Mouse (Mus musculus) hindbrain, embryonic 15.5 days (tissue): Measurements from ENCODE around the gene Jagn1. TPM values are rescaled to one million over a fixed set of nuclear protein-coding genes. Genes with fewer than 3 reads are reported as not detected.

Experiments used
- ATAC-seq: fragments of 200-750 bp; cut with Nextera tagmentation; 2 replicates; pipeline ENCODE4 v1.8.0; 2017; ENCODE audit warnings: low read depth, moderate number of reproducible peaks, moderate TSS enrichment; ENCODE audit not compliant: low FRiP score
- H3K27ac ChIP-seq: fragments of 300-500 bp; sonication (generic); replicated peaks from 2 replicates; pipeline ENCODE4 v1.5.1; 2015; ENCODE audit warnings: mild to moderate bottlenecking, inconsistent platforms
- H3K27me3 ChIP-seq: fragments of 300-500 bp; sonication (generic); 2 replicates; pipeline ENCODE4 v1.6.1; 2015; ENCODE audit warnings: control low read depth, inconsistent platforms
- H3K36me3 ChIP-seq: fragments of 300-500 bp; sonication (generic); 2 replicates; pipeline ENCODE4 v1.6.1; 2015; ENCODE audit warnings: control low read depth, inconsistent platforms
- H3K4me1 ChIP-seq: fragments of 300-500 bp; sonication (generic); replicated peaks from 2 replicates; pipeline ENCODE4 v1.6.1; 2015; ENCODE audit warnings: control low read depth, inconsistent platforms
- H3K4me2 ChIP-seq: fragments of 300-500 bp; sonication (generic); 2 replicates; pipeline ENCODE4 v1.6.1; 2015; ENCODE audit warnings: moderate library complexity, mild to moderate bottlenecking, inconsistent platforms
- H3K4me3 ChIP-seq: fragments of 300-500 bp; sonication (generic); 2 replicates; pipeline ENCODE4 v1.5.1; 2015; ENCODE audit warnings: mild to moderate bottlenecking, inconsistent platforms
- H3K9ac ChIP-seq: fragments of 300-500 bp; sonication (generic); 2 replicates; pipeline ENCODE4 v1.6.1; 2015; ENCODE audit warnings: inconsistent platforms
- H3K9me3 ChIP-seq: fragments of 300-500 bp; sonication (generic); 2 replicates; pipeline ENCODE4 v1.6.1; 2016; ENCODE audit warnings: control low read depth, inconsistent platforms
- WGBS: fragments of 180-500 bp; shearing (Covaris S2); methylation state at CpG from one replicate; pipeline ENCODE4 v1.1.7; 2015; 5-methylcytosine and 5-hydroxymethylcytosine counted together
- polyA plus RNA-seq: library from polyadenylated mRNA; unstranded; fragments of >200 nt; fragmentation: Nextera tagmentation; extraction: Ambion mirVana; gene quantifications from 2 replicates; pipeline ENCODE4 v1.2.1, GENCODE M21; 2015

The Jagn1 gene
- polyA plus RNA-seq, 1 experiment from 2014 or later, result 98.2 TPM

DNA sequence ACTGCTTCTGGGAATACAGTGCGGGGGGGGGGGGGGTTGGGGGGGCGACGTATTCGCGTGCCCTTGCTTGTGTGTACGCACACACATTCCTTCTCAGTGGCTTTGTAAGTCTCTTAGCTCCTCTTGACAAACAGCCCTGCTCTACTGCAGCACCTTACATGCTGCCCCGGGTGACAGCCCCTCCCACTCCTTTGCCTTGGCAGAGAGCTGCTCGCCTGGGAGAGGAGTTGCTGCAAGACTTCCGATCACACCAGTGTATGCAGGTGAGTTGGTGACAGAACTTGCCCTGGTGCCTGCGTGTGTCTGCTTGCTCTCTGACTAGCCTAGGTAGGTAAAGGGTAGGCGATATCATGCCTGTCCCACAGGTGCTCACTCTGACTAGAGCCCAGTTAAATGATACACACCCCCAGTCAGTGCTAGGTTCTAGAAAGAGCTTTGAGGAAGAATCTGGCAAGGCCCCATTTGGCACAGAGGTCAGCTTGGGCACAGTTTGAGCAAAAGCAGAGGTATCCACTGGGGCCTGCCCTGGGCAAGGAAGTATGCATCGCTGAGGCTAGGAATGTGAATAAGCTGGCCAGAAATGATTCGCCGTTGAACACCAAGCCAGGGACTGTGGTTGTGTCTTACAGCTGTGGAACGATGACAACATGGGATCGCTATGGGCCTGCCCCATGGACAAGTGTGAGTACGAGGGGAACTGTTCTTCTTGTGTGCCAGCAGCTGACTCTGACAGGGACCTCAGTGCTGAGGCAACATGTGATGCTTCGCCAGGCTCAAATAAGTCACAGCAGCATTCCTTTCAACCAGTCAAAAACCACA is 38.4 kb downstream of the Jagn1 start:
- H3K9me3 ChIP-seq, result no peaks in the 10 kb centered on the region
- no peak overlapping the region for H3K9ac ChIP-seq
- no peak overlapping the region for H3K4me3 ChIP-seq
- no peak overlapping the region for H3K27ac ChIP-seq
- peaks cover 38% of the 10 kb centered on the region for H3K4me1 ChIP-seq
- no peaks in the 10 kb centered on the region for H3K27me3 ChIP-seq
- no peak overlapping the region for H3K4me2 ChIP-seq
- 63% methylated on average over 18 of the region's 18 CpGs for WGBS
- no peak for ATAC-seq
- H3K36me3 ChIP-seq, result no peaks in the 10 kb centered on the region

DNA sequence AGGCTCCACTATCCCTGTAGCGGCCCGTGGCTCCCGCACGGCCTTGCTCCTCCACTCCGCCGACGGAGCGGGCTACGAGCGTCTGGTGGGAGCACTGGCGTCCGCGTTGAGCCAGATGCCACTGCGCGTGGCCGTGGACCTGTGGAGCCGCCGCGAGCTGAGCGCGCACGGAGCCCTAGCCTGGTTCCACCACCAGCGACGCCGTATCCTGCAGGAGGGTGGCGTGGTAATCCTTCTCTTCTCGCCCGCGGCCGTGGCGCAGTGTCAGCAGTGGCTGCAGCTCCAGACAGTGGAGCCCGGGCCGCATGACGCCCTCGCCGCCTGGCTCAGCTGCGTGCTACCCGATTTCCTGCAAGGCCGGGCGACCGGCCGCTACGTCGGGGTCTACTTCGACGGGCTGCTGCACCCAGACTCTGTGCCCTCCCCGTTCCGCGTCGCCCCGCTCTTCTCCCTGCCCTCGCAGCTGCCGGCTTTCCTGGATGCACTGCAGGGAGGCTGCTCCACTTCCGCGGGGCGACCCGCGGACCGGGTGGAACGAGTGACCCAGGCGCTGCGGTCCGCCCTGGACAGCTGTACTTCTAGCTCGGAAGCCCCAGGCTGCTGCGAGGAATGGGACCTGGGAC is 40.2 kb downstream of the Jagn1 start:
- WGBS, result under 1% methylated on average over 54 of the region's 65 CpGs
- peak overlapping the region; percentile 94 for H3K27ac ChIP-seq
- ATAC-seq, result peak; percentile 9
- H3K27me3 ChIP-seq, result no peaks in the 10 kb centered on the region
- H3K9me3 ChIP-seq, result no peaks in the 10 kb centered on the region
- peak overlapping the region; percentile 71 for H3K9ac ChIP-seq
- H3K4me2 ChIP-seq, result peak overlapping the region; percentile 90
- peaks cover 45% of the 10 kb centered on the region for H3K4me1 ChIP-seq
- no peaks in the 10 kb centered on the region for H3K36me3 ChIP-seq
- H3K4me3 ChIP-seq, result peak overlapping the region; percentile 66

DNA sequence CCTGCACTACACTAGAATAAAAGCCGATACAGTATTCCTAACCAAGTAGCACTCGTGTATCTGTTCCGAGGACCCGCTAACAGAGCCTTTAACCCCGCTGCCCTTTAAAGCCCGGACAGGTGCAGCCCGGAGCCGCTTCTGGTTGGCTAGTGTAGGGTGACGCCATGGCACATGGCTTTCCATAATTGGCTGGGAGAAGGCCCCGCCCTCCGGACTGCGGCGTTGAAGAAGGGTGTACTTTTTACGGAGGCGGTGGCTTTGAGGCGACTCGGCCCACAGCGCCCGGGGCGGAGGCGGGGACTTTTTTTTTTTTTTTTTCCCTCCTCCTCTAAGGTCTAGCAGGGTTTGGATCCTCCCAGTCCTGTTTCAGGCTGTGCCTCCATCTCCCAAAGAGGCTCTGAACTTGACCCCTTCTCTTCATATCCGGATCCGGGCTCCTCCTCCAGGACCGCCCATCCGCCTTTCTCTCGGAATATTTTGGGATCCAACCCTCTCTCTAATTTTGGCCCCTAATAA is 40.8 kb downstream of the Jagn1 start, which contains the start of gene Creld1:
Creld1 (plus strand) TSS at position 198 of the 516 bp plus-strand sequence.
- no peaks in the 10 kb centered on the region for H3K9me3 ChIP-seq
- H3K4me3 ChIP-seq, result peak within 1 kb of the TSS; percentile 66
- under 1% methylated on average over 26 of the region's 26 CpGs for WGBS
- ATAC-seq, result peak; percentile 96
- peak within 1 kb of the TSS; percentile 94 for H3K27ac ChIP-seq
- H3K27me3 ChIP-seq, result no peaks in the 10 kb centered on the region
- H3K4me2 ChIP-seq, result peak within 1 kb of the TSS; percentile 90
- H3K36me3 ChIP-seq, result peaks cover under 1% of the 10 kb centered on the region; the same call in 1 of the 2 replicates
- peak within 1 kb of the TSS; percentile 83 for H3K9ac ChIP-seq
- peaks cover 45% of the 10 kb centered on the region for H3K4me1 ChIP-seq

DNA sequence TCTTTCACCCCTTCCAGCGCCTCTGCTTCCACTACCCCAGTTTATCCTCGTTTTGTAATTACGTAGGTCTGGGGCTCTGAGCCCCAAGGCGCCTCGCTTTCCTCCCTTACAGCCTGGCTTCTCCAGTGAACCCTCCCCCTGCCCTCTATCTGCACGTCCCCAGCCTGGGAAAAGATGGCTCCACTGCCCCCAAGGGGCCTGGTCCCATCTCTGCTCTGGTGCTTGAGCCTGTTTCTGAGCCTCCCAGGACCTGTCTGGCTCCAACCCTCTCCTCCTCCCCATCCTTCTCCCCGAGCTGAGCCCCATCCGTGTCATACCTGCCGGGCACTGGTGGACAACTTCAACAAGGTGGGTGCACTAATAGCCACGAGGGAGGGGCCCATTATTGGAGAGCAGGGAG is 41.4 kb downstream of the Jagn1 start:
- WGBS, result 12% methylated on average over 10 of the region's 10 CpGs
- no peaks in the 10 kb centered on the region for H3K9me3 ChIP-seq
- H3K4me1 ChIP-seq, result peaks cover 45% of the 10 kb centered on the region
- H3K4me3 ChIP-seq, result peak overlapping the region; percentile 66
- ATAC-seq, result peak; percentile 55
- no peaks in the 10 kb centered on the region for H3K27me3 ChIP-seq
- peak overlapping the region; percentile 90 for H3K4me2 ChIP-seq
- peak overlapping the region; percentile 94 for H3K27ac ChIP-seq
- peak overlapping the region; percentile 83 for H3K9ac ChIP-seq
- H3K36me3 ChIP-seq, result peaks cover 7% of the 10 kb centered on the region; the same call in 1 of the 2 replicates

DNA sequence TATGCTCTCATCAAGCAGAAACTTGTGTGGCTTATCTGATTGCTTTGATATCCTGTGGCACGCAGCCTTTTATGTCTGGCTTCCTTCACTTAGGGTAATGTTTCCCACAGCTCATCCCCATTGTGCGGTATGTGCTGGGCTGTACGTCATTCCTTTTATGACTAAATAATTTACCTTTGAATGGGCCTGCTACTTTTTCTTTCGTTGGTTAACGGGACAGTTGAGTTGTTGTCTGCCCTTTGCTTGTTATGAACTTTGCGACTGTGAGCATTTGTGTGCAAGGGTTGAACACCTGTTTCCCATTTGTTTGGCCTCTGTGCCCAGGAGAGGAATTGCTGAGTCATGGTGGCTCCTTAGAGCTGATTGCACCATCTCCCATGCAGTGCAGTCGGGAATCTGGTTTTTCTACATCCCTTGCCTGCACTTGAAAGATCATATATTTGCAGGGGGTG is 44.8 kb downstream of the Jagn1 start:
- Histone ChIP-seq H3K4me1 (peaks cover 35% of the 10 kb centered on the region), H3K36me3 (peaks cover 32% of the 10 kb centered on the region), H3K27ac (no peak overlapping the region), H3K4me2 (no peak overlapping the region), H3K9me3 (no peaks in the 10 kb centered on the region), H3K9ac (no peak overlapping the region), H3K27me3 (no peaks in the 10 kb centered on the region), H3K4me3 (no peak overlapping the region)
- no peak for ATAC-seq
- WGBS, result 57% methylated on average over 7 of the region's 7 CpGs

DNA sequence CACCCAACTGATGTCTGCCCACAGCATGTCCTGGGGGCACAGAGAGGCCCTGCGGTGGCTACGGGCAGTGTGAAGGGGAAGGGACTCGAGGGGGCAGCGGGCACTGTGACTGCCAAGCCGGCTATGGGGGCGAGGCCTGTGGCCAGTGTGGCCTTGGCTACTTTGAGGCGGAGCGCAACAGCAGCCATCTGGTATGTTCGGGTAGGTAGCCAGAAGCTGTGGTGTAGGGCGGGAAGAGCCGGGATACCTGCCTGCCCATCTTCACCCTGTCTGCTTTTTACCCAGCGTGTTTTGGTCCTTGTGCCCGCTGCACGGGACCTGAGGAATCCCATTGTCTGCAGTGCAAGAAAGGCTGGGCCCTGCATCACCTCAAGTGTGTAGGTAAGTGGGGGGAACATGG is 47.0 kb downstream of the Jagn1 start:
- WGBS, result 94% methylated on average over 14 of the region's 14 CpGs
- peaks cover 25% of the 10 kb centered on the region for H3K4me1 ChIP-seq
- peaks cover 40% of the 10 kb centered on the region for H3K36me3 ChIP-seq

DNA sequence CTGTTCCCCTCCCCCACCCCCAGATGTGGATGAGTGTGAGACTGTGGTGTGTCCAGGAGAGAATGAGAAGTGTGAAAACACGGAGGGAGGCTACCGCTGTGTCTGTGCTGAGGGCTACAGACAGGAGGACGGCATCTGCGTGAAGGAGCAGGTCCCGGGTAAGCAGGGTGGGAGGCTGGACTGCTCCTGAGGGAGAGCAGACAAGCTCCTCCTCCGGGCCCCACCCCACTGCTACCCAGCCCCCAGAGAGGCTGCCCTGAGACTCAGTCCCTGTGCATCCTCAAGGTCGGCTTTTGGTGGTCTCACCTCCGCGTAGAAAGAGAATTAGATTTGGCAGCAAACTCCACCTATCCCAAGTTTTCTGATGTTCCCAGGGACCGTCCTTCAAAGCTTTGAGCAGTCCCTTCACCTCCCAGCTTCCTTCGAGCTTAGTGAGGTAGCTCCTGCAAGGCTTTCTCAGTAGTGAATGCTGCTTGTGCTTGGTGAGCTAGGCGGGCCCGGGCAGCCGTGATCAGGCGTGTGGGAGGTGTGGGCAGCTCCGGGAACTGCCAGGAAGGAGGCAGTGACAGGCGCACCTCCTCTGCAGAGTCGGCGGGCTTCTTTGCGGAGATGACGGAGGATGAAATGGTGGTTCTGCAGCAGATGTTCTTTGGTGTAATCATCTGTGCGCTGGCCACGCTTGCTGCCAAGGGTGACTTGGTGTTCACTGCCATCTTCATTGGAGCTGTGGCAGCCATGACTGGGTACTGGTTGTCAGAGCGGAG is 49.9 kb downstream of the Jagn1 start:
- Histone ChIP-seq H3K36me3 (peaks cover 40% of the 10 kb centered on the region), H3K4me3 (no peak overlapping the region), H3K4me2 (no peak overlapping the region), H3K4me1 (peaks cover 19% of the 10 kb centered on the region), H3K9me3 (no peaks in the 10 kb centered on the region), H3K27ac (no peak overlapping the region), H3K9ac (no peak overlapping the region), H3K27me3 (0 out of 2 replicates have a peak, but pooled peaks cover 5% of the 10 kb centered on the region)
- WGBS, result 82% methylated on average over 24 of the region's 24 CpGs
- ATAC-seq, result no peak

More for the DNA sequence above, 47.0 kb downstream of the Jagn1 start:
- Histone ChIP-seq H3K27me3 (no peaks in the 10 kb centered on the region), H3K9ac (no peak overlapping the region), H3K27ac (no peak overlapping the region), H3K4me3 (no peak overlapping the region), H3K4me2 (no peak overlapping the region), H3K9me3 (no peaks in the 10 kb centered on the region)
- no peak for ATAC-seq

DNA sequence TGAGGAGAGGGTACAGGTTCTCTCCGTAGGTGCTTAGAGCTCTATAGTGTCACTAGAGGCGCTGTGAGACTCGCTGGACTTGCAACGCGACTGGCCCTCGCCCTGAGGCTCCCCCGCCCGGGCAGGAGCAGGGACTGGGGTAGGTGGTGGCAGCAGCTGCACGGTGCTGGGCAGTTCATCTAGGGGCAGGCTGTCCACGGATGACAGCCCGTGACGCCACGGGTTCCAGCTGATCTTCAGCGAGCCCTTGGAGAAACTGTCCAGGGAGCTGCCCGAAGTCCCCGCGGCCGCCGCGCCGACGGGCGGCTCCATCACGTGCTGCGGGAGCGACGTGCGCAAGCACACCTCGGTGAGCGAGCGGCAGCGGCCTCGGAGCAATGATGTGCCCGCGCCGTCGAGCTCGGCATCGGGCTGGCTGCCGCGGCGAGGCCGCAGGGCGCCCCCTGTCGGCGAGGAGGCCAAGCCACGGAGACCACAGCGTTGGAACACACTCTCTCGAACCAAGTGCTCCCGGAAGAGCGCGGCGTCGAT is 52.0 kb downstream of the Jagn1 start:
- peak; percentile 78 for ATAC-seq

DNA sequence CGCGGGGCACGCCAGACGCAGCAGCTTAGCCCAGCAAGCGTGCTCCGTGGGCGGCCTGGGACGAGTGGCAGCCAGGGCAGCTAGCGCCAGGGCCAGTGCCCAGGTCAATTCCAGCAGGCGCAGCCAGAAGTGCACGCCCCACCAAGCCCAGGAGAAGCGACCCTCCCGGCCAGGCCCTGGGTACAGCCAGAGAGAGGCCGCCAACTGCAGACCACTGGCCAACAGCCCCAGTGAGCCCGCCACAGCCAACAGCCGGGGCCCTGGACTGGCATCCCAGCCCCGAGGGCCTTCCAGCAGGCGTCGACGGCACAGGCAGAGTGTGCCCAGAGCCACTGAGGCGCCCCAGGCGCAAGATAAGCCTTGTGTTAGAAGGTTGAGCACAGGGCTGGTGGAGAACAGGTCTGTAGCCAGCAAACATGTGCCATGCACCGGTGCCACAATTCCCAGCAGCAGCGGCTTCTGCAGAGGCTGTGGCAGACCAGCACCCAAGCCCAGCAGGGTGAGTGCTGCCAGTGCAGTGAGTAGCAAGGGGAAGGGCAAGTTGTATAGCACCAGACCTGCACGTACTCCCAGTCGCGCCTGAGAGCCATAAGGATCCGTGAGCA is 52.8 kb downstream of the Jagn1 start:
- peak overlapping the region; percentile 33; the same call in 1 of the 2 replicates for H3K4me3 ChIP-seq

More for the DNA sequence above, 52.0 kb downstream of the Jagn1 start:
- Histone ChIP-seq H3K4me1 (peaks cover 15% of the 10 kb centered on the region), H3K4me3 (peak overlapping the region; percentile 33), H3K4me2 (peak overlapping the region; percentile 55), H3K9ac (no peak overlapping the region), H3K27ac (no peak overlapping the region; the same call in 1 of the 2 replicates), H3K27me3 (0 out of 2 replicates have a peak, but pooled peaks cover 5% of the 10 kb centered on the region), H3K36me3 (peaks cover 30% of the 10 kb centered on the region), H3K9me3 (no peaks in the 10 kb centered on the region)
- WGBS, result under 1% methylated on average over 54 of the region's 54 CpGs

More for the DNA sequence above, 52.8 kb downstream of the Jagn1 start:
- no peak overlapping the region for H3K27ac ChIP-seq
- peak overlapping the region; percentile 55 for H3K4me2 ChIP-seq
- peaks cover 15% of the 10 kb centered on the region for H3K4me1 ChIP-seq
- ATAC-seq, result peak; percentile 17; the same call in 1 of the 2 replicates
- WGBS, result 55% methylated on average over 28 of the region's 28 CpGs
- no peak overlapping the region for H3K9ac ChIP-seq
- 0 out of 2 replicates have a peak, but pooled peaks cover 5% of the 10 kb centered on the region for H3K27me3 ChIP-seq
- H3K9me3 ChIP-seq, result no peaks in the 10 kb centered on the region
- H3K36me3 ChIP-seq, result peaks cover 22% of the 10 kb centered on the region
